Mouse (Mus musculus) G1E (cell line): ENCODE data around the gene Rcn3. TPM values are rescaled to one million over a fixed set of nuclear protein-coding genes. Genes with fewer than 3 reads are reported as not detected.
A peak's percentile ranks its signal among the peaks of the same experiment; 100 is the strongest.

ENCODE experiments used
- ATAC-seq: 2 replicates; pipeline ENCODE4 v1.8.0; 2016; ENCODE audit warnings: mild to moderate bottlenecking; ENCODE audit not compliant: insufficient number of reproducible peaks, poor library complexity, low FRiP score, severe bottlenecking; ENCODE audit errors: extremely low read depth
- DNase-seq: peaks from one replicate; pipeline ENCODE4 v3.0.0; 2012; ENCODE audit warnings: low spot score
- H3K27me3 ChIP-seq: 2 replicates; pipeline ENCODE4 v1.6.1; 2012; ENCODE audit warnings: mild to moderate bottlenecking, low read length, inconsistent platforms; ENCODE audit not compliant: insufficient read depth
- H3K36me3 ChIP-seq: replicated peaks from 2 replicates; pipeline ENCODE3; 2012; ENCODE audit warnings: mild to moderate bottlenecking, inconsistent platforms
- H3K4me1 ChIP-seq: 2 replicates; pipeline ENCODE4 v1.6.1; 2012; ENCODE audit warnings: low read depth, low read length, inconsistent platforms, mixed read lengths; ENCODE audit not compliant: insufficient read depth
- H3K4me3 ChIP-seq: 2 replicates; pipeline ENCODE4 v1.5.1; 2012; ENCODE audit warnings: low read depth, mild to moderate bottlenecking, inconsistent platforms, low read length, moderate library complexity, mixed read lengths
- H3K9me3 ChIP-seq: replicated peaks from 2 replicates; pipeline ENCODE4 v1.6.1; 2012; ENCODE audit warnings: inconsistent platforms
- CTCF ChIP-seq: IDR thresholded peaks from 2 replicates; pipeline ENCODE4 v1.5.1; 2012; ENCODE audit warnings: low read depth, low read length, inconsistent platforms, mixed read lengths
- GATA1 ChIP-seq: IDR thresholded peaks from 2 replicates; pipeline ENCODE4 v1.6.1; 2012; ENCODE audit warnings: borderline replicate concordance, low read length, inconsistent platforms, mixed read lengths
- GATA2 ChIP-seq: IDR thresholded peaks from 2 replicates; pipeline ENCODE4 v1.6.1; 2012; ENCODE audit warnings: low read depth, low read length, inconsistent platforms, borderline replicate concordance
- POLR2AphosphoS5 ChIP-seq: IDR thresholded peaks from 2 replicates; pipeline ENCODE4 v1.6.1; 2012; ENCODE audit warnings: low read depth, low read length, inconsistent platforms; ENCODE audit not compliant: insufficient replicate concordance
- TAL1 ChIP-seq: conservative IDR thresholded peaks from 2 replicates; pipeline ENCODE4 v1.6.1; 2012; ENCODE audit warnings: low read depth, low read length, inconsistent platforms, mixed read lengths
- polyA plus RNA-seq: library from polyadenylated mRNA; stranded (reverse); fragments of >175 nt; gene quantifications from 2 replicates; pipeline ENCODE4 v1.2.3, GENCODE M21; 2012
- total RNA-seq, 2 experiments: library from RNA; stranded (forward) in 1 of 2; stranded (reverse) in 1 of 2; fragments of 200-1000 nt in 1 of 2; fragments of >200 nt in 1 of 2; fragmentation: Nextera tagmentation in 1 of 2; gene quantifications; 2 replicates each; pipeline ENCODE4 v1.2.3; 2014 to 2017

Gene Rcn3
- total and polyA plus RNA-seq, 3 experiments = 0.31 TPM; not detected in 2

DNA sequence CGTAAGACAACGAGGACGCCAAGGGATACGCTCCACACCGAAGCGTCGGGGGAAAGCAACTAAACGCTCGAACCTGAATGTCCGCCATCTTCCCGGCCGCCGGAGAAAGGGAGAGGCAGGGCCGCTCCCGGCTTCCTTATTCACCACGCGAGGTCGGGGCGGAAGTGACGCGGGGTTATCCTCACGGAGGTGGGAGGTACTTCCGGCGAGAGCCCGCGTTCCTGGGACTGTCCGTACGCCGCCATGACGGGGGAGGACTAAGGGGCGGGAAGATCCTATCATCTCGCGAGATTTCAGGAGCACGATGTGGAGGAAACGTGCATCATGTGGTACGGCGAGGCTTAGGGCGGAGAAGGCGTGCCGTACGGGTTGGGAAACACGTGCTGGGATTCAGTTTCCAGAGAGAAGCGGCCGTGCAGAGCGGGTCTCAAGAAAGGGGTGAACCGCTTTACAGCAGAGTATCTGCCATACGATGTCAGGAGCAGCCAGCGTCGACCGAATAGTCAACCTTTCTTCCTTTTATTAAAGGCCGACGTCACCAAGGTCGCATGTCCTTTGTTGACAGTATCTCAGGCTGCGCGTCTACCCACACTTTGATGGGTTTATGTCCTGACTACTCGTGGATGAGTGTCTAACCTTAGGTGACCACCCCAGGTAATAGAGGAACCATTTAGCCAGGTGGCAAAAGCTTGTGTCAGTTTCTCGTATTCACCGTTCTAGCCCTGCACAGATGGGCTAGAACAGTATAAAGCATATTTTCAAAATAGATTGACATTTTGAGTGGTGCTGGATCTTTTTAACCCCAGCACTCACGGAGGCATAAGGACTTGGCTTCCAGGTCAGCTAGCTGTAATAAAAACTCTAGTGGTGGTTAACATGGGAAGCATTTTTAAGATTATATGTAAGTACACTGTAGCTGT, 32.5 kb upstream of the Rcn3 start, which contains the start of gene Rps11:
Gene Rps11, minus strand, starts transcription at position 216 of the 920 bp plus-strand sequence.
- ATAC-seq (peak; percentile 66), DNase-seq (peak; percentile 80)
- TF ChIP-seq POLR2AphosphoS5 = peak; percentile 97
- no peak for TF ChIP-seq CTCF
- Histone ChIP-seq H3K4me1 (peaks cover 71% of the 10 kb centered on the region), H3K4me3 (peak within 1 kb of the TSS; percentile 93), H3K9me3 (no peaks in the 10 kb centered on the region), H3K27me3 (no peaks in the 10 kb centered on the region), H3K36me3 (peaks cover 78% of the 10 kb centered on the region)

DNA sequence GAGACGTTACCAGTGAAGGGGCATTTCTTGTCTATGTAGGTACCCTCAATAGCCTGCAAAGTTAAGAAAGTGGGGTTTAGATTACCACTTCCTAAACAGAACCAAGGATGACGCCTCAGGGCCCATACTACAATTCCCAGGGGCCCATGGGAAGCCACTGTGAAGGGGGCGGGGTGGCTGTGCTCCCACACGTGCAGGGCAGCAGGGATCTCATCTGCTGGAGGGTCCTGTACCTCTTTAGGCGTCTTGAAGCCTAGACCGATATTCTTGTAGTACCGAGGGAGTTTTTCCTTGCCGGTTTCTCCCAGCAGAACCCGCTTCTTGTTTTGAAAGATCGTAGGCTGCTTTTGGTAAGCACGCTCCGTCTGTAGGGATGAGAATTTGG, 31.2 kb upstream of the Rcn3 start:
- Histone ChIP-seq H3K4me1 (peaks cover 78% of the 10 kb centered on the region), H3K9me3 (no peaks in the 10 kb centered on the region), H3K27me3 (no peaks in the 10 kb centered on the region), H3K36me3 (peaks cover 88% of the 10 kb centered on the region), H3K4me3 (peak overlapping the region; percentile 92)
- no peak for ATAC-seq
- DNase-seq = peak; percentile 56
- TF ChIP-seq CTCF (no peak), TAL1 (no peak), POLR2AphosphoS5 (no peak), GATA1 (no peak), GATA2 (no peak)

DNA sequence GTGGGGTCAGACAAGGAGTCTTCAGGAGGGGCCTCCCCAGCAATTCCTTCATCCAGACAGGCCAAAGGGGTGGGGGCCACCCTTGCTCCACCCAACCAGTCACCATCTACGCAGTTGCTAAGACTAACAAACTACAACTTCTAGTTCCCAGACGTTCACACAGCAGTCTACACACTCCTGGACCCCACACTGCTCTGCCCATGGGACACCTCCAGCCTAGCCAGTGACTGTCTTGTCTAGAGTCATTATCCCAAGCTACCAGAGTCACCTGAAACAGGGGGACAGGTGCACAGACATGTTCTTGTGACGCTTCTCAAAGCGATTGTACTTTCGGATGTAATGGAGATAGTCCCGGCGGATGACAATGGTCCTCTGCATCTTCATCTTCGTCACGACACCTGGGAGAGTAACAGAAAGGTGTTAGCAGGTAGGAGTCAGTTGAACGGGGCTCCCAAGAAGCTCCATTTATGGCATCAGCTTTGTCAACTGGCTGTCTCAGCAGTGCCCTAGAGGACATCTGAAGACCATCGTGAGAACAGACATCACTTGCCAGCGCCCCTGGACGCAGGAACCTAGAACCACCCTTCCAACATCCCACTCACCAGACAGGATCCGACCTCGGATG, 30.7 kb upstream of the Rcn3 start:
- TF ChIP-seq GATA1 = no peak
- no peak for TF ChIP-seq CTCF
- TF ChIP-seq TAL1 = no peak
- no peak for TF ChIP-seq POLR2AphosphoS5
- no peak for TF ChIP-seq GATA2
- H3K9me3 ChIP-seq = no peaks in the 10 kb centered on the region
- H3K27me3 ChIP-seq = no peaks in the 10 kb centered on the region
- DNase-seq = no peak
- ATAC-seq = no peak
- peak overlapping the region; percentile 92 for H3K4me3 ChIP-seq
- peaks cover 83% of the 10 kb centered on the region for H3K4me1 ChIP-seq
- peaks cover 90% of the 10 kb centered on the region for H3K36me3 ChIP-seq

DNA sequence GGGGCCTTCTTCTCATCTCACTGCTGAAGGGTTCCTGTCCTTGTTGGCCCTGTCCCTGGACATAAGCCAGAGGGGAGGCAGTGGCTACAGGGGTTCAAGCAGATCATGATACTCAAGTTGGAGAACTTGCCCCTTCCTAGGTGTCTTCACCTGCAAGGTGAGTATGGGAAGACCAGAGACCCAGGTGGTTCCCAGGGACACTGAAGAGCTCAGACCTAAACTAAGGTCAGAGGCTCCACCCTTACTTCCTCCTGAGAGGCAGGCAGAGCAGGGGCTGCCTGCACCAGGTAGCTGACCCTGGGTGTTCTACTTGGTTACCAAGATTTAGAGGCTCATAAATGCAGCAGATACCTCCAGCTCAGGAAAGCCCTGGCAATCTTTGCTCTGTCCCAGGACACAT, 29.9 kb upstream of the Rcn3 start:
- DNase-seq (no peak), ATAC-seq (no peak)
- peaks cover 88% of the 10 kb centered on the region for H3K36me3 ChIP-seq
- H3K4me3 ChIP-seq = peak overlapping the region; percentile 92; the same call in 1 of the 2 replicates
- no peaks in the 10 kb centered on the region for H3K9me3 ChIP-seq
- no peak for TF ChIP-seq CTCF
- TF ChIP-seq TAL1 = no peak
- no peak for TF ChIP-seq GATA1
- no peak for TF ChIP-seq POLR2AphosphoS5
- no peak for TF ChIP-seq GATA2
- no peaks in the 10 kb centered on the region for H3K27me3 ChIP-seq
- H3K4me1 ChIP-seq = peaks cover 85% of the 10 kb centered on the region

DNA sequence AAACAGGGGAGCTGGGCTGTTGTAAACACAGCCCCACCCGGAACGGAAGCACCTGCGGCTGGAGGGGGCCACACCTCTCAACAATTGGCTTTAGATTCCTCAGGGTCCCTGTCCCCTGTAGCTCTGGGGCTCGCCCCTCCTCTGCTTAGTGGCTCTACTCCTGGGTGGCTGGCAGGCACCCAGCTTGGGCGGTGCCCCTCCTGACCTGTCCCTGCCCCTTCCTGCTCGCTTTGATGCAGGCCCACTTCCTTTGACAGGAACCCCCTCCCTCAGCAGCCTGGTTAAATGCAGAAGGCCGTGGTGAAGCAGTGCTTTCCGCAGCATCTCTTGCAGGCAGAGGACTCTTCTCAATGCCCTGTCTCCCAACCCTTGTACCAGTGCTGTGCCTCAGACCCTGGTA, 29.4 kb upstream of the Rcn3 start:
- Histone ChIP-seq H3K27me3 (no peaks in the 10 kb centered on the region), H3K36me3 (peaks cover 83% of the 10 kb centered on the region), H3K9me3 (no peaks in the 10 kb centered on the region), H3K4me1 (peaks cover 80% of the 10 kb centered on the region), H3K4me3 (peak overlapping the region; percentile 92; the same call in 1 of the 2 replicates)
- DNase-seq (no peak), ATAC-seq (no peak)
- TF ChIP-seq TAL1 (no peak), CTCF (no peak), GATA1 (no peak), GATA2 (no peak), POLR2AphosphoS5 (no peak)

DNA sequence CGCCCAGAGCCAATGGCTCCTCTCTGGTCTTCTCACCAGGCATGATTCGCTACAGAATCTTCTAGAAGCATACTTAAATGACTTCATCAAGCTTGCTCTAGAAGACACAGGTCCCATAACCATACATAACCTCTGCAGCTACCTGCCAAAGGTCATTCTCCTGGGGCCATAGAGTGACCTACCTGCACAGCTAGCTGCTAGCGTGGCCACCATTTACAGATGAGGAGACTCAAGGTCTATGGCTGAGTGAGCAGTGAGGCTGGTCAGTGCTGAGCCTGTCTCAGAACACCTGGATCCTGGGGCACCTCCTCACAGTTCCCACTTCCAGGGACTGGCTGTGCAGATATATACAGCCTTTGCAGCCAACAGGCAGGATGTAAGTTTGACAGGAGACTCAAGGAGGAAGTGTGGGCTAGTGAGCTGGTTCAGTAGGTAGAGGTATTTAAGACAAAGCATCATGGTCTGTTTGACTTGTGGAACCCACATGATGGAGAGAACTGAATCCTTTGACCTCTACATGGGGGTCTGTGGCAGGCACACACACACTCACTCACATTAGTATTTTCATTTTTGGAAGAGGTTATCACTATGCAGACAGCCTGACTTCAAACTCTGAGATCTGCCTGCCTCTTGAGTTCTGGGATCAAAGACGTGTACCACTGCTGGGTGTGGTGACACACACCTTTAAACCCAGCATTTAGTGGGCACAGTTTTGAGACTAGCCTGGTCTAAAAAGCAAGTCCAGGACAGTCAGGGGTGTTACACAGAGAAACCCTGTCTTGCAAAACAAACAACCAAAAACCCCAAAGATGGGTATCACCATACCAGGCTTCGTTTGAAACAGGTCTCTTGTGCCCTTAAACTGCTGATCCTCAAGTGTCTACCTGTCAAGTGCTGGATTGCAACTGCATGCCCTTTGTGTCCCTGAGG, 28.0 kb upstream of the Rcn3 start:
- no peak for TF ChIP-seq TAL1
- TF ChIP-seq POLR2AphosphoS5 = peak; percentile 25; the same call in 1 of the 2 replicates
- Histone ChIP-seq H3K36me3 (peaks cover 69% of the 10 kb centered on the region), H3K4me1 (peaks cover 70% of the 10 kb centered on the region), H3K4me3 (no peak overlapping the region), H3K27me3 (no peaks in the 10 kb centered on the region), H3K9me3 (no peaks in the 10 kb centered on the region)
- DNase-seq (no peak), ATAC-seq (no peak)
